Mouse (Mus musculus) bone marrow, adult 2 months (tissue): ENCODE results near the gene Itgb4.

Experiments
- CTCF ChIP-seq: fragments of 200-500 bp; IDR thresholded peaks from 2 replicates; pipeline ENCODE4 v1.5.1; 2011; ENCODE audit warnings: low read length, control low read depth; ENCODE audit not compliant: control insufficient read depth, insufficient read depth
- POLR2A ChIP-seq: fragments of 200-500 bp; IDR thresholded peaks from 2 replicates; pipeline ENCODE4 v1.6.1; 2011; ENCODE audit warnings: low read depth, mild to moderate bottlenecking, control low read depth, low read length, borderline replicate concordance; ENCODE audit not compliant: control insufficient read depth

DNA sequence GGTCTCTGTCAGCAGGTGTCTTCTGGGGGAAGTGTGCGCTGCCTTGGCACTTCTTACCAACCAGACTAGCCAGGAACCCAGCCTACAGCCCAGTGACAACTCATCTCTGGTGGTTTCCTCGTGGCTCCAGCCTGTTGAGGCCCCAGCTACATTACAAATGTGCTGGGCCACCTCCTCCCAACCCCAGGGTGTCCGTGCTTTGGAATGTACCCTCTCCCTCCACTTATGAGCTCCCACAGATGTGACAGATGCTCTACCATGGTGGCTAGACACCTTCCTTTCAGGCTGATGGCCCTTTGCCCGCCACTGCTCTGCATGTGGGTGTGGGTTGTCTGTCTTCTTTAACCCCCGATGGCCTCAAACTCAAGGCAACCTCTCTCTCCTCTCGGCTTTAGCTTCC, 27.2 kb downstream of the Itgb4 start:
- TF ChIP-seq CTCF (no peak), POLR2A (no peak)
